Mouse (Mus musculus): ENCODE data around the gene Mthfr. TPM values are rescaled to one million over a fixed set of nuclear protein-coding genes. Genes with fewer than 3 reads are reported as not detected.
A peak's percentile ranks its signal among the peaks of the same experiment; 100 is the strongest.

Gene Mthfr
- polyA plus RNA-seq, 1 experiment from 2014 or later: 22.0 TPM

- 91% methylated on average over 11 of the region's 11 CpGs for WGBS
- no peak for ATAC-seq
These were observed 53.8 kb downstream of the Mthfr start for GRCm38 (mm10) chr4:148092551-148093271.

GRCm38 (mm10) chr4:148094161-148094560, 55.3 kb downstream of the Mthfr start:
- ATAC-seq: no peak
- no peaks in the 10 kb centered on the region for H3K27me3 ChIP-seq (replicated peaks; ENCODE audit: control insufficient read depth, insufficient read depth, low read length)
- 74% methylated on average over 5 of the region's 5 CpGs for WGBS
- H3K9me3 ChIP-seq (ENCODE audit: control insufficient read depth, low read length): no peaks in the 10 kb centered on the region
- H3K4me3 ChIP-seq (replicated peaks; ENCODE audit: low read length): no peak overlapping the region
- no peak overlapping the region for H3K4me2 ChIP-seq (ENCODE audit: low read length)
- H3K27ac ChIP-seq (ENCODE audit: low read length): no peak overlapping the region
- no peak overlapping the region for H3K9ac ChIP-seq (replicated peaks; ENCODE audit: low read depth, low read length)
- peaks cover 3% of the 10 kb centered on the region; the same call in 1 of the 2 replicates for H3K4me1 ChIP-seq (replicated peaks; ENCODE audit: control insufficient read depth, insufficient read depth, low read length)
- no peaks in the 10 kb centered on the region for H3K36me3 ChIP-seq (ENCODE audit: control insufficient read depth, insufficient read depth)

More at GRCm38 (mm10) chr4:148092551-148093271, 53.8 kb downstream of the Mthfr start:
- Histone ChIP-seq H3K27ac (ENCODE audit: low read length) (no peak overlapping the region), H3K9me3 (ENCODE audit: control insufficient read depth, low read length) (no peaks in the 10 kb centered on the region), H3K36me3 (ENCODE audit: control insufficient read depth, insufficient read depth) (no peaks in the 10 kb centered on the region), H3K4me3 (replicated peaks; ENCODE audit: low read length) (no peak overlapping the region), H3K9ac (replicated peaks; ENCODE audit: low read depth, low read length) (no peak overlapping the region), H3K4me2 (ENCODE audit: low read length) (no peak overlapping the region), H3K4me1 (replicated peaks; ENCODE audit: control insufficient read depth, insufficient read depth, low read length) (peaks cover 9% of the 10 kb centered on the region), H3K27me3 (replicated peaks; ENCODE audit: control insufficient read depth, insufficient read depth, low read length) (no peaks in the 10 kb centered on the region)

GRCm38 (mm10) chr4:148095081-148095480, 56.2 kb downstream of the Mthfr start:
- Histone ChIP-seq H3K9me3 (ENCODE audit: control insufficient read depth, low read length) (no peaks in the 10 kb centered on the region), H3K4me3 (replicated peaks; ENCODE audit: low read length) (no peak overlapping the region), H3K9ac (replicated peaks; ENCODE audit: low read depth, low read length) (no peak overlapping the region), H3K4me2 (ENCODE audit: low read length) (no peak overlapping the region), H3K27ac (ENCODE audit: low read length) (no peak overlapping the region), H3K27me3 (replicated peaks; ENCODE audit: control insufficient read depth, insufficient read depth, low read length) (no peaks in the 10 kb centered on the region), H3K4me1 (replicated peaks; ENCODE audit: control insufficient read depth, insufficient read depth, low read length) (peaks cover 3% of the 10 kb centered on the region; the same call in 1 of the 2 replicates), H3K36me3 (ENCODE audit: control insufficient read depth, insufficient read depth) (no peaks in the 10 kb centered on the region)
- ATAC-seq: no peak
- WGBS: 87% methylated on average over 4 of the region's 4 CpGs

GRCm38 (mm10) chr4:148097936-148098335, 59.1 kb downstream of the Mthfr start:
- WGBS: 74% methylated on average over 2 of the region's 2 CpGs
- peaks cover 11% of the 10 kb centered on the region for H3K4me1 ChIP-seq (replicated peaks; ENCODE audit: control insufficient read depth, insufficient read depth, low read length)
- no peak overlapping the region for H3K27ac ChIP-seq (ENCODE audit: low read length)
- no peaks in the 10 kb centered on the region for H3K9me3 ChIP-seq (ENCODE audit: control insufficient read depth, low read length)
- H3K9ac ChIP-seq (replicated peaks; ENCODE audit: low read depth, low read length): no peak overlapping the region
- H3K4me3 ChIP-seq (replicated peaks; ENCODE audit: low read length): no peak overlapping the region
- no peak overlapping the region for H3K4me2 ChIP-seq (ENCODE audit: low read length)
- H3K36me3 ChIP-seq (ENCODE audit: control insufficient read depth, insufficient read depth): no peaks in the 10 kb centered on the region; the same call in 1 of the 2 replicates
- ATAC-seq: no peak
- H3K27me3 ChIP-seq (replicated peaks; ENCODE audit: control insufficient read depth, insufficient read depth, low read length): no peaks in the 10 kb centered on the region

- no peak overlapping the region for H3K4me2 ChIP-seq (ENCODE audit: low read length)
These were observed 59.8 kb downstream of the Mthfr start for GRCm38 (mm10) chr4:148098666-148099065.

GRCm38 (mm10) chr4:148101801-148102527, 63.1 kb downstream of the Mthfr start:
- Histone ChIP-seq H3K9ac (replicated peaks; ENCODE audit: low read depth, low read length) (peak overlapping the region; percentile 32), H3K4me3 (replicated peaks; ENCODE audit: low read length) (peak overlapping the region; percentile 18), H3K4me2 (ENCODE audit: low read length) (peak overlapping the region; percentile 38), H3K36me3 (ENCODE audit: control insufficient read depth, insufficient read depth) (peaks cover 5% of the 10 kb centered on the region; the same call in 1 of the 2 replicates), H3K27me3 (replicated peaks; ENCODE audit: control insufficient read depth, insufficient read depth, low read length) (no peaks in the 10 kb centered on the region), H3K9me3 (ENCODE audit: control insufficient read depth, low read length) (no peaks in the 10 kb centered on the region), H3K4me1 (replicated peaks; ENCODE audit: control insufficient read depth, insufficient read depth, low read length) (peaks cover 14% of the 10 kb centered on the region), H3K27ac (ENCODE audit: low read length) (peak overlapping the region; percentile 34)
- WGBS: 14% methylated on average over 29 of the region's 29 CpGs
- peak; percentile 90 for ATAC-seq

More at GRCm38 (mm10) chr4:148098666-148099065, 59.8 kb downstream of the Mthfr start:
- no peaks in the 10 kb centered on the region for H3K27me3 ChIP-seq (replicated peaks; ENCODE audit: control insufficient read depth, insufficient read depth, low read length)
- ATAC-seq: no peak
- no peaks in the 10 kb centered on the region for H3K9me3 ChIP-seq (ENCODE audit: control insufficient read depth, low read length)
- 86% methylated on average over 3 of the region's 3 CpGs for WGBS
- no peak overlapping the region for H3K27ac ChIP-seq (ENCODE audit: low read length)
- peaks cover 11% of the 10 kb centered on the region for H3K4me1 ChIP-seq (replicated peaks; ENCODE audit: control insufficient read depth, insufficient read depth, low read length)
- no peak overlapping the region for H3K9ac ChIP-seq (replicated peaks; ENCODE audit: low read depth, low read length)
- H3K4me3 ChIP-seq (replicated peaks; ENCODE audit: low read length): no peak overlapping the region
- H3K36me3 ChIP-seq (ENCODE audit: control insufficient read depth, insufficient read depth): no peaks in the 10 kb centered on the region; the same call in 1 of the 2 replicates

GRCm38 (mm10) chr4:148104146-148104545, 65.3 kb downstream of the Mthfr start:
- H3K4me3 ChIP-seq (replicated peaks; ENCODE audit: low read length): no peak overlapping the region
- H3K4me1 ChIP-seq (replicated peaks; ENCODE audit: control insufficient read depth, insufficient read depth, low read length): peaks cover 33% of the 10 kb centered on the region
- no peaks in the 10 kb centered on the region for H3K27me3 ChIP-seq (replicated peaks; ENCODE audit: control insufficient read depth, insufficient read depth, low read length)
- no peaks in the 10 kb centered on the region for H3K9me3 ChIP-seq (ENCODE audit: control insufficient read depth, low read length)
- 90% methylated on average over 3 of the region's 3 CpGs for WGBS
- H3K27ac ChIP-seq (ENCODE audit: low read length): no peak overlapping the region
- H3K9ac ChIP-seq (replicated peaks; ENCODE audit: low read depth, low read length): no peak overlapping the region
- ATAC-seq: no peak
- peaks cover 9% of the 10 kb centered on the region for H3K36me3 ChIP-seq (ENCODE audit: control insufficient read depth, insufficient read depth)
- no peak overlapping the region for H3K4me2 ChIP-seq (ENCODE audit: low read length)

- ATAC-seq: peak; percentile 79
- WGBS: 62% methylated on average over 22 of the region's 22 CpGs
- Histone ChIP-seq H3K9ac (replicated peaks; ENCODE audit: low read depth, low read length) (no peak overlapping the region), H3K9me3 (ENCODE audit: control insufficient read depth, low read length) (no peaks in the 10 kb centered on the region), H3K4me1 (replicated peaks; ENCODE audit: control insufficient read depth, insufficient read depth, low read length) (peaks cover 26% of the 10 kb centered on the region), H3K36me3 (ENCODE audit: control insufficient read depth, insufficient read depth) (peaks cover 17% of the 10 kb centered on the region), H3K4me3 (replicated peaks; ENCODE audit: low read length) (no peak overlapping the region), H3K27me3 (replicated peaks; ENCODE audit: control insufficient read depth, insufficient read depth, low read length) (no peaks in the 10 kb centered on the region), H3K4me2 (ENCODE audit: low read length) (no peak overlapping the region), H3K27ac (ENCODE audit: low read length) (peak overlapping the region; percentile 74)
These were observed 68.9 kb downstream of the Mthfr start for GRCm38 (mm10) chr4:148107621-148108291.

- no peak overlapping the region for H3K4me3 ChIP-seq (replicated peaks; ENCODE audit: low read length)
- no peak overlapping the region for H3K27ac ChIP-seq (ENCODE audit: low read length)
- no peak overlapping the region for H3K9ac ChIP-seq (replicated peaks; ENCODE audit: low read depth, low read length)
- H3K9me3 ChIP-seq (ENCODE audit: control insufficient read depth, low read length): no peaks in the 10 kb centered on the region
- H3K36me3 ChIP-seq (ENCODE audit: control insufficient read depth, insufficient read depth): peaks cover 25% of the 10 kb centered on the region
- H3K4me1 ChIP-seq (replicated peaks; ENCODE audit: control insufficient read depth, insufficient read depth, low read length): peaks cover 26% of the 10 kb centered on the region
- H3K27me3 ChIP-seq (replicated peaks; ENCODE audit: control insufficient read depth, insufficient read depth, low read length): no peaks in the 10 kb centered on the region
- H3K4me2 ChIP-seq (ENCODE audit: low read length): no peak overlapping the region
- WGBS: 56% methylated on average over 7 of the region's 7 CpGs
- no peak for ATAC-seq
These were observed 69.8 kb downstream of the Mthfr start for GRCm38 (mm10) chr4:148108565-148109100.

Data from forebrain, embryonic 16.5 days (tissue).